Mouse (Mus musculus) ES-Bruce4 (cell line): ENCODE measurements at regions not wholly inside any gene's neighbourhood (a gene's known extent, or its start where the extent isn't known, plus 50 kb on each side); places are given as distances from the start of the nearest gene placed in this dataset.

Experiments used
- H3K27ac ChIP-seq: 2 replicates; pipeline ENCODE4 v1.5.1; 2012; ENCODE audit warnings: low read length, inconsistent platforms; ENCODE audit not compliant: insufficient read depth
- H3K27me3 ChIP-seq: 2 replicates; pipeline ENCODE4 v1.6.1; 2012; ENCODE audit warnings: mild to moderate bottlenecking, low read length, inconsistent platforms; ENCODE audit not compliant: control insufficient read depth, poor library complexity, insufficient read depth, severe bottlenecking
- H3K36me3 ChIP-seq: 2 replicates; pipeline ENCODE4 v1.6.1; 2012; ENCODE audit warnings: inconsistent platforms, mild to moderate bottlenecking, low read length, moderate library complexity; ENCODE audit not compliant: control insufficient read depth, poor library complexity, insufficient read depth, severe bottlenecking
- H3K4me1 ChIP-seq: one replicate; pipeline ENCODE4 v1.8.1; 2011; ENCODE audit warnings: low read length; ENCODE audit not compliant: control insufficient read depth, insufficient read depth
- H3K4me3 ChIP-seq: 2 replicates; pipeline ENCODE4 v1.5.1; 2011; ENCODE audit warnings: low read depth, mild to moderate bottlenecking, low read length
- H3K9ac ChIP-seq: 2 replicates; pipeline ENCODE4 v1.6.1; 2012; ENCODE audit warnings: low read depth, mild to moderate bottlenecking, inconsistent platforms; ENCODE audit not compliant: poor library complexity, severe bottlenecking
- H3K9me3 ChIP-seq: replicated peaks from 2 replicates; pipeline ENCODE4 v1.6.1; 2012; ENCODE audit warnings: mild to moderate bottlenecking, low read length, inconsistent platforms; ENCODE audit not compliant: control insufficient read depth, poor library complexity, insufficient read depth, severe bottlenecking
- CTCF ChIP-seq: IDR thresholded peaks from one replicate; pipeline ENCODE4 v1.8.1; 2011; ENCODE audit warnings: low read depth, low read length
- EP300 ChIP-seq: IDR thresholded peaks from 2 replicates; pipeline ENCODE4 v1.6.1; 2011; ENCODE audit warnings: low read depth, low read length; ENCODE audit not compliant: insufficient read depth
- POLR2A ChIP-seq: IDR thresholded peaks from one replicate; pipeline ENCODE4 v1.8.1; 2011; ENCODE audit warnings: low read length; ENCODE audit not compliant: insufficient read depth

DNA sequence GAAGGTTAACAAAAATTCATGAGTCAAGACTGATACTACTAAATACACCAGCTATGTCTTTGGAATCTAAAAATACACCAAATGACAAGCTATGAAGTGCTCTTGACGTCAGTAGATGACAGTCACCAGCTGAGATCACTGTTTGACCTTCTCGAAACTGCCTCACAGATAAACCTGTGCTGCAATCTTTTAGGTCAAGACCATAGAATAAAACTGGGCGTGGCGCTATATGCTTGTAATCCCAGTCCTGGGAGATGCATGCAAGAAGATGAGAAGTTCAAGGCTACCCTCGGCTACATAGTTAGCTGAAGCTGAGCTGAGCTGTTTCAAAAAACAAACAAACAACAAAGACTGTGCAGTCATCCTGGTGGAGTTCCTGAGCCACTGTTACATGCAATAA is 226.7 kb downstream of the Nfkbiz start:
- Histone ChIP-seq H3K27me3 (no peaks in the 10 kb centered on the region), H3K4me3 (no peak overlapping the region), H3K36me3 (no peaks in the 10 kb centered on the region), H3K9me3 (no peaks in the 10 kb centered on the region), H3K4me1 (no peaks in the 10 kb centered on the region), H3K27ac (no peak overlapping the region), H3K9ac (no peak overlapping the region)
- TF ChIP-seq CTCF (no peak), EP300 (no peak), POLR2A (no peak)

DNA sequence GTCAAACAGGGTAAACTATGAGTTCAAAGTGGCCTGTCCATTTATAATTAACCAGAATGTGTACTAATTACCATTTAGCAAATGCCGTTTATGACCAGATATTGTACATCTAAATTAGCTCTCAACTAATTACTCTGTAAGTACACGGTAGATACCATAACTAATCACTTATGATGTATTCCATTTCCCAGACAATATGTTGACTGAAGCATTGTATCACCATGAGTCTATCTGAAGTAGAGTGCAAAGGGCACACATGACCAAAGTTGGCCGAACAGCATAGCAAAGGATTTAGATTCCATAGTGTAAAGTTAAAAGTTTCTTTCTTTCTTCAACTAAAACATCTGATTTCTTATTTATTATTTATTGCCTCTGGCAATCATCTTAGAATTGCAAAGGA is 227.5 kb downstream of the Nfkbiz start:
- H3K4me1 ChIP-seq, result no peaks in the 10 kb centered on the region
- no peaks in the 10 kb centered on the region for H3K9me3 ChIP-seq
- H3K27ac ChIP-seq, result no peak overlapping the region
- H3K4me3 ChIP-seq, result no peak overlapping the region
- H3K36me3 ChIP-seq, result no peaks in the 10 kb centered on the region
- H3K27me3 ChIP-seq, result no peaks in the 10 kb centered on the region
- H3K9ac ChIP-seq, result no peak overlapping the region
- TF ChIP-seq EP300, result no peak
- TF ChIP-seq CTCF, result no peak
- no peak for TF ChIP-seq POLR2A

DNA sequence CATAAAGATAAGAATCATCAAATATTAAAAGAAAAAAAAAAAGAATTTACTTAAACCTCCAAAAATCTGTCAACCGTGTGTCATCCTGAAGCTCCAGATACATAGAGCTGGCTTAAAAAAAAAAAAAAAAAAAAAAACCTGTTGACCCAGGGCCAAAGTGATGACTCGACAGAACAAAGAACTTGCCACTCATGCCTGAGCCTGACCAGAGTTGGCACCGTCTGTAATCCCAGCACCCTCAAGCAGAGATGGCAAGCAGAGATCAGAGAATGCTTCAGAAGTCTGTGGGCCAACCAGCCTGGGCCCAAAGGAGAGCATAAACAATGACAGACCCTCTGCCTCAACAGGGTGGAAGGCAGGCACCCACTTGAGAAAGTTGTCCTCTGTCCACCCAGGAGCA is 230.3 kb downstream of the Nfkbiz start:
- Histone ChIP-seq H3K27me3 (no peaks in the 10 kb centered on the region), H3K4me1 (no peaks in the 10 kb centered on the region), H3K9ac (no peak overlapping the region), H3K9me3 (no peaks in the 10 kb centered on the region), H3K4me3 (no peak overlapping the region), H3K27ac (no peak overlapping the region), H3K36me3 (no peaks in the 10 kb centered on the region)
- TF ChIP-seq CTCF (no peak), EP300 (no peak), POLR2A (no peak)

- Histone ChIP-seq H3K4me1 (no peaks in the 10 kb centered on the region), H3K9ac (no peak overlapping the region), H3K9me3 (no peaks in the 10 kb centered on the region), H3K4me3 (no peak overlapping the region), H3K36me3 (no peaks in the 10 kb centered on the region), H3K27me3 (no peaks in the 10 kb centered on the region), H3K27ac (no peak overlapping the region)
- TF ChIP-seq EP300 (no peak), CTCF (no peak), POLR2A (no peak)
Measured at GRCm38 (mm10) chr16:55606447-55607239, 232.1 kb downstream of the Nfkbiz start.

- Histone ChIP-seq H3K9me3 (no peaks in the 10 kb centered on the region), H3K27me3 (no peaks in the 10 kb centered on the region), H3K36me3 (no peaks in the 10 kb centered on the region), H3K9ac (no peak overlapping the region), H3K4me3 (no peak overlapping the region), H3K27ac (no peak overlapping the region), H3K4me1 (no peaks in the 10 kb centered on the region)
- no peak for TF ChIP-seq POLR2A
Measured at GRCm38 (mm10) chr16:55603611-55604010, 235.1 kb downstream of the Nfkbiz start.

DNA sequence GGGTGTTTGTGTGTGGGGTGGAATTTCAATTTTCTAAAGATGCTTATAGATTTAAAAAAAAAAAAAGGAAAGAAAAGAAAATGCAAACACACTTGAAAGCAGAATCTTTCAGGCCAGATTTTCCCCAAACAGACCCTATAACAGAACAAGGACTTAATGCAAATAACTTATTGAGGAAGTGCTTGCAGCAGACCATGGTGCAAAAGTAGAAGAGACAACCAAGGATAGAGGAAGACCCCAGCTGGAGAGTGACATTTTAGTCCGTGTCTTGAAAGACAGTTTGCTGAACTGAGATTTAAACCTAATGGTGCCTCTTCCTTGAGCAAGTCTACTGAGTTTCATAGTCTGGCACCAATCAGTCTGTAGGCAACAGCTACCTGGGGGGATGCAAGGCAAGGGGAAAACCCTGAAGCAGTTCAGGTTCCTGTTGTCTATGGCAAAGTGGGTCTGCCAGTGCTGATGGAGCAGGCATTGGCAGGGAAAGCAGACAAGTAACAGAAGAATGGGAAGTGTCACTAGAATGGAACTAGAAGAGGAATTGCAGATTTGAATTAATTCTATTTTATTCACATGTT is 249.2 kb downstream of the Nfkbiz start:
- H3K36me3 ChIP-seq, result no peaks in the 10 kb centered on the region
- no peak overlapping the region for H3K27ac ChIP-seq
- H3K27me3 ChIP-seq, result no peaks in the 10 kb centered on the region
- no peaks in the 10 kb centered on the region for H3K9me3 ChIP-seq
- H3K9ac ChIP-seq, result no peak overlapping the region
- H3K4me1 ChIP-seq, result no peaks in the 10 kb centered on the region
- TF ChIP-seq EP300 (no peak), CTCF (no peak), POLR2A (no peak)
- H3K4me3 ChIP-seq, result no peak overlapping the region
